Mouse (Mus musculus) heart, embryonic 15.5 days (tissue): ENCODE data around the gene S100a13. TPM values are rescaled to one million over a fixed set of nuclear protein-coding genes. Genes with fewer than 3 reads are reported as not detected.
A peak's percentile ranks its signal among the peaks of the same experiment; 100 is the strongest.

Experiments
- ATAC-seq: fragments of 200-750 bp; cut with Nextera tagmentation; replicated peaks from 2 replicates; pipeline ENCODE4 v1.8.0; 2017; ENCODE audit warnings: low read depth, moderate TSS enrichment; ENCODE audit not compliant: insufficient number of reproducible peaks, insufficient read depth, low FRiP score
- H3K27ac ChIP-seq: fragments of 300-500 bp; sonication (generic); 2 replicates; pipeline ENCODE4 v1.5.1; 2015; ENCODE audit warnings: mild to moderate bottlenecking, inconsistent platforms
- H3K27me3 ChIP-seq: fragments of 300-500 bp; sonication (generic); 2 replicates; pipeline ENCODE4 v1.6.1; 2015; ENCODE audit warnings: inconsistent platforms
- H3K36me3 ChIP-seq: fragments of 300-500 bp; sonication (generic); 2 replicates; pipeline ENCODE4 v1.6.1; 2015; ENCODE audit warnings: mild to moderate bottlenecking, inconsistent platforms
- H3K4me1 ChIP-seq: fragments of 300-500 bp; sonication (generic); replicated peaks from 2 replicates; pipeline ENCODE4 v1.6.1; 2015; ENCODE audit warnings: inconsistent platforms
- H3K4me2 ChIP-seq: fragments of 300-500 bp; sonication (generic); 2 replicates; pipeline ENCODE4 v1.6.1; 2015; ENCODE audit warnings: inconsistent platforms, mild to moderate bottlenecking, moderate library complexity
- H3K4me3 ChIP-seq: fragments of 300-500 bp; sonication (generic); 2 replicates; pipeline ENCODE4 v1.5.1; 2015; ENCODE audit warnings: mild to moderate bottlenecking, inconsistent platforms
- H3K9ac ChIP-seq: fragments of 300-500 bp; sonication (generic); 2 replicates; pipeline ENCODE4 v1.6.1; 2015; ENCODE audit warnings: mild to moderate bottlenecking, inconsistent platforms
- H3K9me3 ChIP-seq: fragments of 300-500 bp; sonication (generic); replicated peaks from 2 replicates; pipeline ENCODE4 v1.6.1; 2016; ENCODE audit warnings: inconsistent platforms
- WGBS: fragments of 180-500 bp; shearing (Covaris S2); methylation state at CpG from one replicate; pipeline ENCODE4 v1.1.7; 2015; ENCODE audit warnings: mixed read lengths; 5-methylcytosine and 5-hydroxymethylcytosine counted together
- polyA plus RNA-seq: library from polyadenylated mRNA; unstranded; fragments of >200 nt; fragmentation: Nextera tagmentation; extraction: Ambion mirVana; gene quantifications from 2 replicates; pipeline ENCODE4 v1.2.1, GENCODE M21; 2015

The S100a13 gene
- polyA plus RNA-seq = 73.0 and 94.1 TPM in 2 replicates

DNA sequence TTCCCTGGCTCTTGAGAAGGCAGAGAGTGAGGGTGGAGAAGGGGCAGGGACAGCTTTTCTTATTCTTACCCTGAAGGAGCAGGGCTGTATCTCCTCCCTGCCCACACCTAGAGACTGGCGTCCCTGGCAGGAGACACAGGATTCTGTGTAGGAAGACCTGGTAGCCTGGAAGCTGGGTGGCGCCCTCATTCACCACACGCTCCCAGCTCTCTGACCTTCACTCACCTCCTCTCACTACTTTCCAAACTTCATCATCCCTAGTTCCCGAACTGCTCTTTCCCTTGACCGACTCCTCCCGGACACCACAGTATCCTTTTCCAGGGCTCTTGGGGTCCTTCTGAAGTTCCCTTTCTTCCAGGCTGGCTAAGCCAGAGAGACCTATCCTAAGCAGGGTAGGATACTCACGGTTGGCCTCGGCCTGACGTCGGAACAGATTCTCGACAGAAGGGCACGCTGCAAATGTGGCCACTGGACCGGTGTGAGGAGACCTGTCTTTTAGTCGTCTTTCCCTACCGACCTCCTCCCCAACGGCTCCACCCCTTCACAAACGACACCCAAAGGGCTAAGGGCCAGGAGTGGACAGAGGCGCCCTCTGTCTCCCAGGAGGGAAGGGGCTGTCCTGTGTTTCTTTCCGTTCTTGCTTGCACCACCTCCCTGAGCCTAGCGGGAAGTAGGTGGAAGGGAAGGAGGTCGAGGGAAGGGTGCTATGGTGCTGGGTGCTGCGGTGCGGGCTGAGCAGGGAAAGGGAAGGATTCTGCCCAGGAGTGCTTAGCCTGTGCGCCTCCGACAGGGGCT lies at the start of gene S100a13, which contains the start of gene S100a1:
TSS of gene S100a13 (plus strand) at position 640 of the 795 bp plus-strand sequence.
TSS of gene S100a1 (minus strand) at position 597 of the 795 bp plus-strand sequence.
- peak; percentile 63 for ATAC-seq
- Histone ChIP-seq H3K4me3 (peak within 1 kb of the TSS; percentile 57), H3K27me3 (no peaks in the 10 kb centered on the region), H3K27ac (peak within 1 kb of the TSS; percentile 89), H3K36me3 (no peaks in the 10 kb centered on the region; the same call in none of the 2 replicates), H3K9me3 (no peaks in the 10 kb centered on the region), H3K4me2 (peak within 1 kb of the TSS; percentile 93), H3K4me1 (peaks cover 29% of the 10 kb centered on the region), H3K9ac (peak within 1 kb of the TSS; percentile 66)
- WGBS = 2% methylated on average over 25 of the region's 25 CpGs

DNA sequence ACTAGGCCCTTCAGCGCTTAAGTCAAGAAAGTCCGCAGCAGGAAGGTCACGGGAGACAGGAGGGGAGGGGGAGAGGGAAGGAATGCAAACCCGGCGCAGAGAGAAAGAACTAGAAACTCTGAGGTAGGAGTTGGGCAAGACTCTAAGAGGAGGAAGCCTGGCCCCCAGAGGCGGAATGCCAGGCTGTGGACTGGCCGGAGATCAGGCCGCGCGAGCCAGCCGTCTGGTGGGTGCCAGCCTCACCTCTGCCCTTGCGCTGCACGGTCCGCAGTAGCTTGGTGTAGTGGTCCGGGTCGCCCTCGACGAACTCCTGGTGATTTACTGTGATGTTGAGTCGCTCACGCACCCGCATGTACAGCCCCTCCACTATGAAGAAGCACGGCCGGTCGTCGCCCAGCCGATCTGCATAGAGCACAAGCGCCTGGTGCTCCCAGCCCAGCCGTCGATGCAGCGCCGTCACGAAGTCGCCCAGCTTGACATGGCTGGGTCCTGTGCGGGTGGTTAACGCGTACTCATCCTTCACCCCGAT lies 49.6 kb upstream of the S100a13 start:
- Histone ChIP-seq H3K27ac (peak overlapping the region; percentile 50; the same call in 1 of the 2 replicates), H3K27me3 (peaks cover 30% of the 10 kb centered on the region), H3K4me3 (peak overlapping the region; percentile 60), H3K4me1 (peaks cover 30% of the 10 kb centered on the region), H3K9me3 (no peaks in the 10 kb centered on the region), H3K4me2 (peak overlapping the region; percentile 87), H3K36me3 (no peaks in the 10 kb centered on the region), H3K9ac (peak overlapping the region; percentile 63)
- 0 out of 2 replicates have a peak, but pooled peaks have one; percentile 8 for ATAC-seq
- 14% methylated on average over 37 of the region's 37 CpGs for WGBS

DNA sequence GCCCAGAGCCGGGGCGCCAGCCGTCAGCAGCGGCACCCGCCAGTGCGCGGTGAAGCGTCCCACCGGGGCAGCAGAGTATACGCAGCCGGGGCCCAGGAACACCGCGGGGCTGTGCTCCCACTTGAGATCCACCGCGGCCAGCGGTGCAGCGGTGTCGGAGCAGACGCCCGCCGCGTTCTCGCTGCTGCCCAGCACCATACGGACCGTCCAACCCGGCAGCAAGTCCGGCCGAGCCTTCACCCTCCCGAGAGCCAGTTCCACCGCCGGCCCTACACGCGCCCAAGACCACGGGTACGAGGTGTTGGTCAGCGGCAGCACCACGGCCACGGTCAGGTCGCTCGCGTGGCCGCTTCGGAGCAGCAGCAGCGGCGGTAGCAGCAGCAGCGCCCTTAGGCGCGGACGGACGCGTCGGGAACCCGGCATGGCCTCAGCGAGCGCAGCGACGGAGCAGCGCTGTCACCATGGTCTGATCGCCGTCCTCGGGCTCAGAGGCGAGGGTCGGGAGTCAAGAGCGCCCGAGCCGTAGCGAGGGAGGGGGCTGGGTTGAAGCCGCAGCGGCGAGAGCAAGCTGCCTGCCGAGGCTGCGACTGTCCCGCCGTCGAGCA lies 49.1 kb upstream of the S100a13 start:
- ATAC-seq = peak; percentile 35
- peaks cover 30% of the 10 kb centered on the region for H3K27me3 ChIP-seq

DNA sequence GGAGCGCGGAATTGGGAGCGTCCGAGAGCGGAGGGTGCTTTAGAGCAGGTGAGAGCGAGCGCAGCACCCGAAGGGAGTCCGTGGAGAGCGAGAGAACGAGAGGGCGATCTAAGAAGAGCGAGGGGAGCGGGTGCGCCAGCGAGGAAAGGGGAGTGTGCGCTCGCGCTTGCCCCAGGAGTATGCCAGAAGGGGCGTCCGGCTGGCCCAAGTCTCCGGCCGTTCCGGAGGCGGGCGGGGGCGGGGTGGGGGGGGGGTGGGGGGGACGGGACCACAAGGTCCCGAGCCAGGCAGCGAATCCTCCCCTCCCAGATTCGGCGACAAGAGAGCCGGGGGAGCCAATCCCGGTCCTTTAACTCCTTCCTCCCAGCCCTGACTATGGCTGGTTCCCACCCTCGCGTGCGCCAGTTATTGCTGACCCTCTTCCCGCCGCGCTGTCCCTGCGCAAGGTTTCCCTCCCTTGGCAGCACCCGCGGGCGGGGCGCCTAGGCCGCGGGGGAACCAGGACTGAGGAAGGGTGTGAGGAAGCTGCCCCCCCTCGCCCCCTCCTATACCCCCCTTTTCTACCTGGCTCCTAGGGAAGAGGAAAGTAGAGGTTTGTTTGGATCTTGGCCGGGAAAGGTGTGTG lies 48.4 kb upstream of the S100a13 start, which contains the start of gene Npr1:
TSS of gene Npr1 (minus strand) at position 181 of the 625 bp plus-strand sequence.
- H3K9me3 ChIP-seq = no peaks in the 10 kb centered on the region
- H3K9ac ChIP-seq = peak within 1 kb of the TSS; percentile 63
- ATAC-seq = peak; percentile 41
- H3K4me2 ChIP-seq = peak within 1 kb of the TSS; percentile 87
- peaks cover 30% of the 10 kb centered on the region for H3K27me3 ChIP-seq
- H3K36me3 ChIP-seq = no peaks in the 10 kb centered on the region
- peaks cover 30% of the 10 kb centered on the region for H3K4me1 ChIP-seq
- under 1% methylated on average over 26 of the region's 49 CpGs for WGBS
- peak within 1 kb of the TSS; percentile 60 for H3K4me3 ChIP-seq
- peak within 1 kb of the TSS; percentile 50 for H3K27ac ChIP-seq

More for the DNA sequence above, 49.1 kb upstream of the S100a13 start:
- H3K4me2 ChIP-seq = peak overlapping the region; percentile 87
- H3K4me1 ChIP-seq = peaks cover 30% of the 10 kb centered on the region
- under 1% methylated on average over 75 of the region's 75 CpGs for WGBS
- peak overlapping the region; percentile 63 for H3K9ac ChIP-seq
- H3K36me3 ChIP-seq = no peaks in the 10 kb centered on the region
- peak overlapping the region; percentile 60 for H3K4me3 ChIP-seq
- no peaks in the 10 kb centered on the region for H3K9me3 ChIP-seq
- H3K27ac ChIP-seq = peak overlapping the region; percentile 50

DNA sequence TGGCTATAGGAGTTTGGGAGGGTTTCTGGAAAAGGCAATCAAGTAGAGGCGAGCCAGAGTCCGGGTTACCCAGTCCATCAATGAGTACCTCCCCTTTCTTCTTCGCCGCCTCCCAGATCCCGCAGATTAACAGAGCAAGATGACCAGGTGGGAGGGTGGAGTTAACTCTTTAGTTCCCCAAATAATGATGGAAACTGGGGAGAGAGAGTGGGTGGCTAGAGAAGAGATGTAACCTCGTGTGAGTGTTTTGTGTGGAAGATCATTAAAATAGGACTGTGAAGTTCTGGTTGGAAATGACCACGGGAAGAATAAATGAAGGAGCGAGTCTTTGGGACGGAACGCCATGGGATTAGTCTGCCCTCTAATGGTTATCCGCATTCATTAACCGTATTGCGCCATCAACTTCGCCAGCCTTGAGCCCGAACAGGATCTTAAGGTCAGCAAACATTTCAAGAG lies 47.9 kb upstream of the S100a13 start:
- H3K4me1 ChIP-seq = peaks cover 30% of the 10 kb centered on the region
- H3K9me3 ChIP-seq = no peaks in the 10 kb centered on the region
- peak; percentile 27 for ATAC-seq
- H3K27me3 ChIP-seq = peaks cover 25% of the 10 kb centered on the region
- peak overlapping the region; percentile 87 for H3K4me2 ChIP-seq
- H3K4me3 ChIP-seq = peak overlapping the region; percentile 60
- H3K36me3 ChIP-seq = no peaks in the 10 kb centered on the region
- WGBS = under 1% methylated on average over 15 of the region's 15 CpGs
- peak overlapping the region; percentile 63; the same call in 1 of the 2 replicates for H3K9ac ChIP-seq
- peak overlapping the region; percentile 29; the same call in 1 of the 2 replicates for H3K27ac ChIP-seq

DNA sequence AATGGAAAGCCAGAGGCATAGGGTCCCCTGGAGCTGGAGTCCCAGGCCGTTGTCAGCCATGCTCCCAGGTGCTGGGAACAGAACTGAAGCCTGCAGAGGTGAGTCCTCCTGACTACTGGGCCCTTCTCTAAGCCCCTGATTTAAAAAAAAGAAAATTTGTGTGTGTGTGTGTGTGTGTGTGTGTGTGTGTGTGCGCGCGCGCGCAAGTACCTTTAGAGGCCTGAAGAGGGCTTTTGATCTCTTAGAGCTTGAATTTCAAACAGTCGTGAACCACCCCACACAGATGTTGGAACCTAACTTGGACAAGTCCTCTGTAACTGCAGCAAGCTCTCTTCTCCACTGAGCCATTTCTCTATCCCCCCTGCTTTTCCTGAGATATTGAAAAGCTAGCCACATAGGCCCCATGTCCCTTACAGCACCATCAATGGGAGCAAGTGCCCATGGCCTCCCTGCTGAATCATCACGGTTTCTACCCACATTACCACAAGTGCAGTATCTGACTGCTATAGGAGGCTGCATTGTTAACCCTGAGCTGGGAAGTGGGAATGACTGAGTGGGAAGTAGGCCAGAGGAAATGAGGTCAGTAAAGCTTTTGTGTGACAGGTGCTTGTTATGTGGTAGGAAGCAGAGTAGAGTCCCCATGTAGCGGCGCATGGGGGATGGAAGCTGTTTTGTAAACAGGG lies 46.5 kb upstream of the S100a13 start:
- H3K4me3 ChIP-seq = no peak overlapping the region
- H3K4me2 ChIP-seq = no peak overlapping the region
- no peak for ATAC-seq
- no peak overlapping the region for H3K9ac ChIP-seq
- H3K9me3 ChIP-seq = no peaks in the 10 kb centered on the region
- peaks cover 25% of the 10 kb centered on the region for H3K4me1 ChIP-seq
- no peak overlapping the region for H3K27ac ChIP-seq
- 91% methylated on average over 10 of the region's 10 CpGs for WGBS
- H3K36me3 ChIP-seq = no peaks in the 10 kb centered on the region
- H3K27me3 ChIP-seq = peaks cover 23% of the 10 kb centered on the region

DNA sequence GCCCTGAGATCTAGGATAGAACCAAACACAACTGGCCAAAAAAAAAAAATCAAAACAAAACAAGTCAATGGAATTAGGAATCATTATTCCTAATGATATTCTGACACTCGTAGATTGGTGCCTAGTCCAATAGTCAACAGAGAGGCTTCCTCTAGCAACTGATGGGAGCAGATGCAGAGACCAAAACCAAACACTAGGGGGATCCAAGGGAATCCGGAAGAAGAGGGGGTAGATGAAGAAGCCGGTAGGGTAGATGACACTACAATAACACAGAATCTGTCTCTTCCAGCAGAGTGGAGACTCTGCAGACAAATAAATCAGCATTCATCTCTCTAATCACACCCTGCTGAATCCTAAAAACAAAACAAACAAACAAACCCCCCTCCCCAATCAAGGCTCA lies 42.0 kb upstream of the S100a13 start:
- peaks cover 6% of the 10 kb centered on the region for H3K4me1 ChIP-seq
- no peak for ATAC-seq
- H3K27ac ChIP-seq = no peak overlapping the region
- no peak overlapping the region for H3K9ac ChIP-seq
- H3K4me2 ChIP-seq = no peak overlapping the region
- no peaks in the 10 kb centered on the region for H3K36me3 ChIP-seq
- H3K4me3 ChIP-seq = no peak overlapping the region
- 27% methylated on average over 3 of the region's 3 CpGs for WGBS
- H3K27me3 ChIP-seq = 0 out of 2 replicates have a peak, but pooled peaks cover 4% of the 10 kb centered on the region
- no peaks in the 10 kb centered on the region for H3K9me3 ChIP-seq

DNA sequence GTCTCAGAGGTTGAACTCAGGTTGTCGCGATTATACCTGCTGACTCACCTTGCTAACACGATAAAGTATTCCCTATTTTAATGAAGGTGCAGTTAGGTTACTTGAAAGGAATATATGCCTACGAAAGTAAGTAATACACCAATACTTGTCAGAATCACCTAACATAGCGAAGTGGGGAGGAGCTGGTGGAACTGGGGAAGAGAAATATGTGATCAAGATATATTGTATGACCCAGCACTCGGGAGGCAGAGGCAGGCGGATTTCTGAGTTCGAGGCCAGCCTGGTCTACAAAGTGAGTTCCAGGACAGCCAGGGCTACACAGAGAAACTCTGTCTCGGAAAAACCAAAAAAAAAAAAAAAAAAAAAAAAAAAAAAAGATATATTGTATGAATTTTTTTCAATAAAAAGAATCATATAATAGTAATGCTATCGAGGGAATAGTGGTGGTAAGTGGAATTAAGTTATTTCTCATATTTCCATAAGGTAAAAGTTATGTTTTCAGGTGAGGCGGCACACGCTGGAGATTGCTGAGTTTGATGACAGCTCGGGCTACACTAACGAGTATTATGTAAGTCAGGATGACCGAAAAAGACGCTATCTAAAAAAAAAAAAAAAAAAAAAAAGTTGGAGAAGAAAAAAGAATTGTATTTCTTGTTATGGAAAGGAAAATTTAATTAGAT lies 38.9 kb upstream of the S100a13 start:
- peaks cover 9% of the 10 kb centered on the region for H3K4me1 ChIP-seq
- no peak overlapping the region for H3K9ac ChIP-seq
- peaks cover 20% of the 10 kb centered on the region; the same call in 1 of the 2 replicates for H3K36me3 ChIP-seq
- peak overlapping the region; percentile 86 for H3K4me3 ChIP-seq
- no peak overlapping the region for H3K27ac ChIP-seq
- no peaks in the 10 kb centered on the region for H3K9me3 ChIP-seq
- ATAC-seq = no peak
- no peaks in the 10 kb centered on the region for H3K27me3 ChIP-seq
- 37% methylated on average over 16 of the region's 16 CpGs for WGBS
- H3K4me2 ChIP-seq = peak overlapping the region; percentile 47

DNA sequence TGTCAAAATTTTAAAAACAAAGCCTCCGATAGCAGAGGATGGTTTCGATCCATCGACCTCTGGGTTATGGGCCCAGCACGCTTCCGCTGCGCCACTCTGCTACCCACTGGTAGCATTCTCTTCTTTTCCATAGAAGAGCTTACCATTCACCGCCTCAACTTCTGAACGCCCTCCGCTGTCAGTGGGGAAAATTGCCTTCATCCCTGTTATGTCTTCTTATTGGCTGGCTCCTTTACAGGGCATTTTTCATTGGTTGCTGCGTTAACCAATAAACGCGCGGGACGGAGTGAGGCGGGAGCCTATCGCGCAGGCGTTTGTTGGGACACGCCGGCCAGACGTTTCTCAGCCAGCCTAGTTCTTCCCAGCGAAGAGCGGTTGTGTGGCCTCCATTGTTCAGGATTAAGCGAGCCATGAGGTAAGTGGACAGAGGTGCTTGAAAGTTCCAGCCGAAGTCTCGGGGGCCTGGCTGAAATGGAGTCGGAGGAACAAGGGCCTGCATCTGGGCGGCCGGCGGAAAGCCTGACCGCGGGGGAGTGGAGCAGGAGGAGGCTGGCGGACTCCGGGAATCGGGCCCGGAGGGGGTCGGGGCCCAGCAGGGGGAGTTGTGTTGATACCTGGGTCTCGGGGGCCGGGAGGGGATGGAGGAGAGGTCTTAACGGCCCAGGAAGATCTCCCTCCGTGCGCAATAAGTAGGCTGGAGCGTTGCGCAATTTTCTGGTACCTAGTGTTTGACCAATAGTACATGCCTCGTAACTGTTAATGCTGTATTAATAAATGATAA lies 38.2 kb upstream of the S100a13 start, which contains the start of gene Ilf2:
TSS of gene Ilf2 (plus strand) at position 296 of the 781 bp plus-strand sequence.
- H3K27ac ChIP-seq = peak within 1 kb of the TSS; percentile 95
- H3K9me3 ChIP-seq = no peaks in the 10 kb centered on the region
- peak within 1 kb of the TSS; percentile 66 for H3K4me2 ChIP-seq
- peaks cover 27% of the 10 kb centered on the region for H3K36me3 ChIP-seq
- H3K9ac ChIP-seq = peak within 1 kb of the TSS; percentile 89
- peak; percentile 99 for ATAC-seq
- H3K4me1 ChIP-seq = peaks cover 9% of the 10 kb centered on the region
- under 1% methylated on average over 45 of the region's 45 CpGs for WGBS
- H3K27me3 ChIP-seq = no peaks in the 10 kb centered on the region
- peak within 1 kb of the TSS; percentile 86 for H3K4me3 ChIP-seq
